Mouse (Mus musculus): ENCODE results near the gene Sh3bp2.
A peak's percentile ranks its signal among the peaks of the same experiment; 100 is the strongest.
"Not testable (repeated sequence)": the region's sequence is repeated elsewhere in the genome, so short reads cannot be mapped to it uniquely, and the experiment has no call there.

Sh3bp2 gene

DNA sequence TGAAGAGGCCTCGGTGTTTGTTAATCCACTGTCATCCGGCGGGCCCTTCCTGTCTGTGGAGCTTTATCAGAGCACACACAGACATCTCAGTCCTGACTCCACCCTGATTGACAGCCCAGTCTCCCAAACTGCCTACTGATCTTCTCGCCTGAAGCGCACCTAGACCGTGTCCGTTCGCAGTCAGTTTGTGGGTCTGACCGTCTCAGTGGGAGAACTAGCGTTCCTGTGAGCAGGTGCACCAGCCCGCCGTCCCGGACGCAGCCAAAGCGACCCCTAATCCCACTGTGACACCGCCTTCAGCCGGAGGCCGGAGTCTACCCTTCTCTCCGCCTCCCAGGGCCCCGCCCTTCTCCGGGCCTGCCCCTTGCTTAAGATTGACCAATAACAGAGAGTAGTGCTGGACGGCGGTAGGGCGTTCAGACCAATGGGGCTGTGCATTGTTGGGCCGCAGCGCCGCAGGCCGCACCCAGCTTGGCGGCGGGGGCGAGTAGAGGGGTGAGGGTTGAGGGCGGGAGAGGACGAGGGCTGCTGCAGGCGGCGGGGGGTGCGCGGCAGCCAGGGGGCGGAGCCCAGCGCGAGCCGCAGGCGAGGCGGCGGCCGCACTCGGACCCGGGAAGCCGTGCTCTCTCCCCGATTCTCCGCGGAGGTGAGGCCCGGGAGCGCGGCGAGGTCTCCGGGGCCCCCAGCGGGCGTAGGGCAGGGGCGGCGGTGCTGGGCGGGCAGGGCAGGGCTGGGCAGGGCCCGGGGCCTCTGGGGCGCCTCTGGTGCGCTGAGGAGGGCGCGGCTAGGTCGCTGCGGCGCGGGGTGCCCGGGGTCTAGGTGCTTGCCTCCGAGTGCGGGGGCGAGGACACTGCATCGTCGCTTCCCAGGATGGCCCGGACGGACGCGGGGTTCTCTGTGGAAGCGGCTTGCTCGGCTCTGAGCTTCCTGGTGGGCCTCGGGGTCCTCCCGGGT is 47.9 kb downstream of the Sh3bp2 start, which contains the start of gene Add1:
Add1 (plus strand) TSS at position 397 of the 954 bp plus-strand sequence.
- peak; percentile 97 for DNase-seq

DNA sequence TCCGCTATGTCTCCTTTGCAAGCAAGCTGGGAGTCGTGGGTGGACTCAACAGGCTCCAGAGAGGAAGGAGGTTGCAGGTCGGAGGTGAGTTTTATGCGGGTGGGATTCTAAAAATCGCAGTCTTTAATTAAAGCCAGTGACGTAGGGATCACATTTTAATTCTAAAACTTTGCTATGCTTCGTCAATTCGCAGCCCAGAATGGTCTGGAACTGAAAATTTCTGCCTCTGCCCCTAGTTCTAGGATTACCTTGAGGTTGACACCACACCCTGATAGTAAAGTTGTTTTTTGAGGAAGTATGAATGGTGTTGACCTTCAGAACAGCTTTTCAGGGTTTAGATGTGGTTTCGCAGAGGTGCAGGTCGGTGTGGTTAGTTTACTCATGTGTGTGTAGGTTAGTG is 49.1 kb downstream of the Sh3bp2 start:
- DNase-seq: no peak

- DNase-seq: no peak
These were observed 50.6 kb downstream of the Sh3bp2 start for GRCm38 (mm10) chr5:34576286-34576685.

DNA sequence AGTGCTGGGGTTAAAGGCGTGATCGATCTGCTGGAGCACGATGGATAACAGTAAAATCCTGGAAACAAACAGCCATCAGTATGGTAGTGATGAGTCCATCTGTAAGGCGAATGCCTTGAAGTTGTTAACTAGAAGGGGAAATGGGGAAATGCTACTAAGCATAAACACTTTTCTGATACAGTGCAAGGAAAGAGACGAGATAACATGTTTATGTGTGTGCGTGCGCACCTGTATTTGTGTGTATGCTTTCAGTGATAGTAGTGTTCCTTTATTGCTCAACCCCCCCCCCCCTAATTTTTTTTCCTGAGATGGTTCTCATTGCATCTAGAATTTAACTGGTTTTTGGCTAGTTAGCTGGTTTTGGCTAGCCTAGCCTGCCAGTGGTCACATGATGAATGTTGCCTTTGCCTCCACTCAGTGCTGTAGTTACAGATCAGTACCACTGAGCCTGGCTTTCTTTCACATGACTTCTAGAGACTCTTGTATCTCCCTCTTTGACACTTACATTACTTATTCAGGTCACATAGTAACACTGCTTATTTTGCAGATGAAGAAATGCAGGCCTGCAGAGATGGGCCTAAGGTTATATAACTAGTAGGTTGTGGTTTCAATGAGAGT is 52.5 kb downstream of the Sh3bp2 start:
- DNase-seq: no peak

GRCm38 (mm10) chr5:34579377-34579776 is 53.7 kb downstream of the Sh3bp2 start:
- DNase-seq: no peak

- peak; percentile 30 for DNase-seq
These were observed 56.2 kb downstream of the Sh3bp2 start for GRCm38 (mm10) chr5:34581671-34582313.

GRCm38 (mm10) chr5:34582314-34582675 is 56.7 kb downstream of the Sh3bp2 start:
- no peak for DNase-seq

GRCm38 (mm10) chr5:34585216-34585615 is 59.6 kb downstream of the Sh3bp2 start:
- DNase-seq: no peak

DNA sequence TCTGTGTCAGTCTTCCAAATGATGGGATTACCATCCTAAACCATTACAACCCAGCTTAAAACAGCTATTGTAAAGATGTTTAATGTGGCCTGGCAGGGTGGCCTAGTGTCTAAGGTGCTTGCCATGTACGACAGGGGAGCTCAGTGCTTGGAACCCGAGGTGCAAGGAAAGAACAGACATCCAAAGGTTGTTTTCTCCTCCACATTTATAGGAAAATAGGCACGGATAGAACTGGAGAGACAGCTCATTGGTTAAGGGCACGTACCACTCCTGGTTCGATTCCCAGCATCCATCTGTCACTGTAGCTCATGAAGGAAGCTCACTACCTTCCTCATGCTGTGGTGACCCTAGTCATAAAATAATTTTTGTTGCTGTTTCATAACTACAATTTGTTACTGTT is 62.2 kb downstream of the Sh3bp2 start:
- no peak for DNase-seq

DNA sequence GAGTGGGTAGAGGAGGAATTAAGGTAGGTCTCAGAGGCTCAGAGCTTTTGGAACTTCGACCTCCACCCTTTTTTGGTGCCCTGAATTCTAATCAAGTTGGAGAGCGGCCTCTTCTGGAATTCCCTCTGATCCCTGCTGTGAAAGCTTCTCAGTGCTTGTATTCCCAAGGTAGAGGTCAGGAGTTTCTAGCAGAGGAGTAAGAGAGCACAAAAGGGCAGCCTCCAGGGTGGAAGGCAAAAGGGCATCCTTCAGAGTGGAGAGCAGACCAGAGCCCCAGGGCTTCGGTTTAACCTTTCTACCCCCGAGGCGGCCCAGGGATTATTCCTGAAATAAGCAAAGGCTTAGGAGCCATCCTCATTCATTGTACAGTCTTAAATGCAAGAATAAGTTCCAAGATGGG is 64.4 kb downstream of the Sh3bp2 start:
- no peak for DNase-seq

GRCm38 (mm10) chr5:34590702-34591101 is 65.1 kb downstream of the Sh3bp2 start:
- DNase-seq: no peak

- no peak for DNase-seq
These were observed 65.9 kb downstream of the Sh3bp2 start for GRCm38 (mm10) chr5:34591388-34592004.

DNA sequence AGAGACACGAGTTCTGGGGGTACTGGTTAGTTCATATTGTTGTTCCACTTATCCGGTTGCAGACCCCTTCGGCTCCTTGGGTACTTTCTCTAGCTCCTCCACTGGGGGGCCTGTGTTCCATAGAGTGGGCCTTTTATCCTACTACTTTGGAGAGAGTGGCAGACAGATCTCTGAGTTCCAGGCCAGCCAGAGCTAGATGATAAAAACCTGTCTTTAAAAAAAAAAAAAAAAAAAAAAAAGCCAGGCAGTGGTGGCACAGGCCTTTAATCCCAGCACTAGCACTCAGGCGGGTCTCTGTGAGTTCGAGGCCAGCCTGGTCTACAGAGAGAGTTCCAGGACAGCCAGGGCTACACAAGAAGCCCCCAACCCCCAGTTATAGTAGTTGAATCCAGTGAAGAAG is 66.6 kb downstream of the Sh3bp2 start:
- DNase-seq: not testable (repeated sequence)

DNA sequence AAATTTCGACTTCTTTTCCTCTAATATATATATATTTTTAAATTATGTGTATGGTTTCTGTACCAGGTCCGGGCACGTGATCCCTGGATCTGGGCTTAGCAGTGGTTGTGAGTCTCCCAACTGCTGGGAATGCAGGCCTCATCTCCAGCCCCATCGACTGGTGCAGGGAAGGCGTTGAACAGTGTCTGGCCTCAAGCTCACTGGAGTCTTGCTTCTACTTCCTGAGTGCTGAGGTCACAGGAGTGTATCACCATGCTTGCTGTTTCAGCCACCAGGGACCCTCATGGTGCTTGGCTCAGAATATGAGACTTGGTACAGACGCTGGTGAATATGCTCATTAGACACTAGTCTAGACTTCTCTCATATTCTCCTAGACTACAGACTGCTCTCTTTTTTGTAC is 67.0 kb downstream of the Sh3bp2 start:
- no peak for DNase-seq

DNA sequence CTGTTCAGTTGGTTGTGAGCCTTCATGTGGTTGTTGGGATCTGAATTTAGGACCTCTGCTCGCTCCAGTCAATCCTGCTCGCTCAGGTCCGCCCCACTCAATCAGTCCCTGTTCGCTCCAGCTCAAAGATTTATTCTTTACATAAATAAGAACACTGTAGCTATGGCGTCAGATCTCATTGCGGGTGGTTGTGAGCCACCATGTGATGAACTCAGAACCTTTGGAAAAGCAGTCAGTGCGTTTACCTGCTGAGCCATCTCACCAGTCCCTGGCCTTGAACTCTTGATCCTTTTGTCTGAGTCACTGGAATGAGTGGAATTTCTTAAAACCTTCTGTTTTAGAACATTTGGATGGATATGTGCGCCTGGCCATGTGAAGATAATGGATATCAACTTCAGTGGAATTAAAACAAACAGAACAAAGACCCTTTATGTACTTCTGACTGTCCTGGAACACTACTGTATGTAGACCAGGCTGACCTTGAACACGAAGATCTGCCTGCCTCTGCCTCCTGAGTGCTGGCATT is 67.6 kb downstream of the Sh3bp2 start:
- no peak for DNase-seq

DNA sequence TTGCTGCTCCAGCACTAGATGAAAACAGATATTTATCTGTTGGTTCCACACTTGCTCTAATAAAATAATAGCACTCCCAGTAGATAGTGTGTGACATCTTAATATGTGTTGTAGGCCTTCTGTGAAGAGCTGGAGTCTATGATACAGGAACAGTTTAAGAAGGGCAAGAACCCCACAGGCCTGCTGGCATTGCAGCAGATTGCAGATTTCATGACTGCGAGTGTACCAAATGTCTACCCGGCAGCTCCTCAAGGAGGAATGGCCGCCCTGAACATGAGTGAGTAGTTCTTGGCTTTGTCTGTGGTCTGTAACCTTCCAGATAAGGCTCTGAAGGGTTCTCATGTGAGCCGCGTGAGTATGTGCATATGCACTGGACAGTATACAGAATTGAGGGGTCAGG is 78.9 kb downstream of the Sh3bp2 start:
- no peak for DNase-seq

DNA sequence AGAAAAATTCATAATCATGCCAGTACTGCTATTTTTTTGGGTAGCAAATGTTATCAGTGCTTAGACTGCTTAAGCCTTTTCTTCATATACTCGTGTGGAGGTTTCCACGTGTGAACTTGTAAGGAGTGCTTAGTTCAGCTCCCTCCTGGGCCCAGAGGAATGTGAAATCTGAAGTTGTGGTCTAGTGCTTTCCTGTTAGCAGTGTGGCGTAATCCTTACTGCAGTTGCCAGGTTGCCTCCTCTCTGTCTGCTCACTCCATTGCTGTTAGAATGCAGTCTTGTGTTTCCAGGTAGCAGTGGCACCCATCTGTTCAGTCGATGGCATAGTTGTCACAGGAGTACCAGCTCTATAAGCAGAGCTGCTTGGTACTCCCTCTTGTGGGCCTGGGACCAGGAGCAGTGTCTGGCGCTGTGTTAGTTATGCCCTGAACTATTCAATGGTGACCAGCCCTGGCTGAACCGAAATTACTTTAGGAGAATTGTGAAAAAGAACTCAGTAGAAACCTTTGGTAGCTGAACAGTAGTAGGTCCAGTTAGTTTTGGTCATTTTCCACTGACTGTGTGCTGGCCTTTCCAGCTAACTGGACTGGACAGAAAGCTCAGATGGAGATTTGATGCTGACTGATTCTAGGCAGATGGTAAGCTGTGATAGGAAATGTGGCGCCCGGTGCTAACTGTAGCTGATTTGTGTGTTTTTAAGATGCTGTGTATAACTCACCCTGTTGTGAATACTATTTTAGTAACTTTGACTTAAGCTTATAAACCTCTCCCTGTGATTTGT is 81.7 kb downstream of the Sh3bp2 start:
- peak; percentile 32 for DNase-seq

GRCm38 (mm10) chr5:34608226-34608625 is 82.6 kb downstream of the Sh3bp2 start:
- peak; percentile 25 for DNase-seq

- no peak for DNase-seq
These were observed 84.3 kb downstream of the Sh3bp2 start for GRCm38 (mm10) chr5:34609966-34610365.

Measured in cerebellum, adult 11 months (tissue).